Mouse (Mus musculus) cerebellum, adult 2 months (tissue): ENCODE measurements around the gene Minpp1.

Experiments
- CTCF ChIP-seq: fragments of 200-500 bp; IDR thresholded peaks from 2 replicates; pipeline ENCODE4 v1.5.1; 2011; ENCODE audit warnings: low read depth, mild to moderate bottlenecking, control low read depth, low read length, moderate library complexity, borderline replicate concordance; ENCODE audit not compliant: insufficient read depth
- POLR2A ChIP-seq: fragments of 200-500 bp; IDR thresholded peaks from 2 replicates; pipeline ENCODE4 v1.6.1; 2011; ENCODE audit warnings: low read length, control low read depth, borderline replicate concordance; ENCODE audit not compliant: insufficient read depth

GRCm38 (mm10) chr19:32523769-32524515 lies 38.4 kb downstream of the Minpp1 start:
- no peak for TF ChIP-seq POLR2A
- TF ChIP-seq CTCF = no peak
